Mouse (Mus musculus) myocyte (in vitro differentiated cells): ENCODE data around the gene Gramd1a.

Source experiments
- E2F4 ChIP-seq: IDR thresholded peaks from one replicate; pipeline ENCODE4 v1.6.1; 2011; ENCODE audit warnings: mild to moderate bottlenecking, control low read depth, moderate library complexity; ENCODE audit not compliant: insufficient read depth
- MAX ChIP-seq: IDR thresholded peaks from one replicate; pipeline ENCODE4 v1.6.1; 2011; ENCODE audit warnings: low read depth, mild to moderate bottlenecking, control low read depth
- MYOD1 ChIP-seq, 3 experiments: IDR thresholded peaks; one replicate each; pipeline ENCODE4 v1.6.1; 2011; ENCODE audit warnings: control low read depth in 2 of 3, low read depth in 2 of 3, mild to moderate bottlenecking in 2 of 3, moderate library complexity in 1 of 3; ENCODE audit not compliant: insufficient read length in 2 of 3, control insufficient read depth in 1 of 3
- MYOG ChIP-seq, 3 experiments: IDR thresholded peaks; one replicate each; pipeline ENCODE4 v1.6.1; 2011; ENCODE audit warnings: control low read depth in 2 of 3, low read depth in 2 of 3, mild to moderate bottlenecking in 2 of 3; ENCODE audit not compliant: insufficient read length in 2 of 3, control insufficient read depth in 1 of 3, insufficient read depth in 1 of 3
- POLR2A ChIP-seq: IDR thresholded peaks from one replicate; pipeline ENCODE4 v1.6.1; 2011; ENCODE audit warnings: low read depth, mild to moderate bottlenecking, control low read depth, moderate library complexity; ENCODE audit not compliant: insufficient read length
- POLR2AphosphoS2 ChIP-seq: IDR thresholded peaks from one replicate; pipeline ENCODE4 v1.6.1; 2011; ENCODE audit warnings: low read depth, control low read depth; ENCODE audit not compliant: insufficient read length
- TCF12 ChIP-seq: IDR thresholded peaks from one replicate; pipeline ENCODE4 v1.6.1; 2011; ENCODE audit warnings: mild to moderate bottlenecking, control low read depth; ENCODE audit not compliant: poor library complexity, insufficient read depth, severe bottlenecking
- TCF3 ChIP-seq: IDR thresholded peaks from one replicate; pipeline ENCODE4 v1.6.1; 2011; ENCODE audit warnings: low read depth, control low read depth; ENCODE audit not compliant: insufficient read length
- USF1 ChIP-seq: IDR thresholded peaks from one replicate; pipeline ENCODE4 v1.6.1; 2011; ENCODE audit warnings: low read depth, mild to moderate bottlenecking, control low read depth, moderate library complexity

- TF ChIP-seq MAX (no peak), POLR2A (no peak), POLR2AphosphoS2 (no peak), MYOD1 (IDR thresholded peaks at IDR 0.05; ENCODE audit: control insufficient read depth in 1 of 3, insufficient read length in 2 of 3, low read depth in 2 of 3) (no peak), E2F4 (no peak), TCF3 (no peak), USF1 (no peak), TCF12 (no peak), MYOG (IDR thresholded peaks at IDR 0.05; ENCODE audit: control insufficient read depth in 1 of 3, insufficient read depth in 1 of 3, insufficient read length in 2 of 3, low read depth in 2 of 3) (no peak)
Observed at GRCm38 (mm10) chr7:31153536-31154320, 2.0 kb downstream of the Gramd1a start.
